Mouse (Mus musculus): Measurements from ENCODE around the gene Mipol1.

- TF ChIP-seq CTCF (IDR thresholded peaks at IDR 0.05; ENCODE audit: borderline replicate concordance, extremely low read depth, insufficient read depth, insufficient read length) (no peak), POLR2A (IDR thresholded peaks at IDR 0.05; ENCODE audit: borderline replicate concordance, extremely low read depth, insufficient read depth, insufficient read length, poor library complexity, severe bottlenecking) (no peak)
Measured at GRCm38 (mm10) chr12:57457339-57457738, 227.1 kb downstream of the Mipol1 start.

Measured in brain, embryonic 14.5 days (tissue).